Mouse (Mus musculus) CH12.LX (cell line): ENCODE measurements around the gene Olfr645. TPM values are rescaled to one million over a fixed set of nuclear protein-coding genes. Genes with fewer than 3 reads are reported as not detected.
A peak's percentile ranks its signal among the peaks of the same experiment; 100 is the strongest.

Experiments used
- DNase-seq: peaks from one replicate; pipeline ENCODE4 v3.0.0-alpha.2; 2013; ENCODE audit errors: extremely low read depth
- H3K27ac ChIP-seq: 2 replicates; pipeline ENCODE4 v1.5.1; 2012; ENCODE audit warnings: low read depth, mild to moderate bottlenecking, control low read depth, moderate library complexity; ENCODE audit not compliant: insufficient read depth
- H3K27me3 ChIP-seq: replicated peaks from 2 replicates; pipeline ENCODE3; 2012; ENCODE audit warnings: inconsistent platforms
- H3K36me3 ChIP-seq, 2 experiments: replicated peaks in 1 of 2; 2 replicates each; pipeline versions ENCODE3 to v1.6.1; 2012; ENCODE audit warnings: inconsistent platforms in 1 of 2, low read length in 1 of 2, mild to moderate bottlenecking in 1 of 2, mixed read lengths in 1 of 2, moderate library complexity in 1 of 2; ENCODE audit not compliant: control insufficient read depth in 1 of 2, insufficient read depth in 1 of 2
- H3K4me1 ChIP-seq, 2 experiments: 2 replicates each; pipeline ENCODE4 v1.6.1; 2012; ENCODE audit warnings: inconsistent platforms in 1 of 2, moderate library complexity in 1 of 2; ENCODE audit not compliant: insufficient read depth in 2 of 2, control insufficient read depth in 1 of 2
- H3K4me2 ChIP-seq: 2 replicates; pipeline ENCODE4 v1.6.1; 2012; ENCODE audit warnings: low read depth, mild to moderate bottlenecking, control low read depth; ENCODE audit not compliant: poor library complexity, insufficient read depth, severe bottlenecking
- H3K4me3 ChIP-seq, 3 experiments: fragments of 150-350 bp in 1 of 3; sonication (generic) in 1 of 3; replicated peaks in 1 of 3; 2 replicates each; pipeline versions ENCODE3 to v1.5.1; 2011 to 2012; ENCODE audit warnings: low read depth in 2 of 3, low read length in 2 of 3, mild to moderate bottlenecking in 2 of 3, moderate library complexity in 2 of 3, control low read depth in 1 of 3, improper control_type of control experiment in 1 of 3, inconsistent platforms in 1 of 3, mixed read lengths in 1 of 3; ENCODE audit not compliant: poor library complexity in 1 of 3
- H3K79me2 ChIP-seq: replicated peaks from 2 replicates; pipeline ENCODE4 v1.6.1; 2012; ENCODE audit warnings: mild to moderate bottlenecking, moderate library complexity; ENCODE audit not compliant: control insufficient read depth, poor library complexity, insufficient read depth, severe bottlenecking; ENCODE audit errors: extremely low read depth
- H3K9ac ChIP-seq: 2 replicates; pipeline ENCODE4 v1.6.1; 2012; ENCODE audit warnings: low read depth, mild to moderate bottlenecking, control low read depth, moderate library complexity; ENCODE audit not compliant: insufficient read depth
- H3K9me3 ChIP-seq: replicated peaks from 2 replicates; pipeline ENCODE3; 2012; ENCODE audit warnings: low read length, inconsistent platforms, mixed read lengths
- BHLHE40 ChIP-seq: IDR thresholded peaks from 2 replicates; pipeline ENCODE4 v1.6.1; 2011; ENCODE audit warnings: mild to moderate bottlenecking, low read depth, low read length, improper control_type of control experiment
- CHD2 ChIP-seq: IDR thresholded peaks from 2 replicates; pipeline ENCODE4 v1.6.1; 2011; ENCODE audit warnings: low read length, improper control_type of control experiment
- CTCF ChIP-seq, 2 experiments: IDR thresholded peaks in 1 of 2; conservative IDR thresholded peaks in 1 of 2; 2 replicates each; pipeline ENCODE4 v1.5.1; 2011 to 2012; ENCODE audit warnings: low read depth in 2 of 2, low read length in 2 of 2, improper control_type of control experiment in 1 of 2, inconsistent platforms in 1 of 2, mild to moderate bottlenecking in 1 of 2, moderate library complexity in 1 of 2
- E2F4 ChIP-seq: IDR thresholded peaks from 2 replicates; pipeline ENCODE4 v1.6.1; 2011; ENCODE audit warnings: low read depth, low read length, improper control_type of control experiment; ENCODE audit not compliant: insufficient replicate concordance
- ELF1 ChIP-seq: IDR thresholded peaks from 2 replicates; pipeline ENCODE4 v1.6.1; 2014; ENCODE audit warnings: low read depth, mild to moderate bottlenecking, inconsistent platforms, low read length, improper control_type of control experiment
- EP300 ChIP-seq: IDR thresholded peaks from 2 replicates; pipeline ENCODE4 v1.6.1; 2011; ENCODE audit warnings: low read length, improper control_type of control experiment
- ETS1 ChIP-seq: conservative IDR thresholded peaks from 2 replicates; pipeline ENCODE4 v1.6.1; 2012; ENCODE audit warnings: low read depth, mild to moderate bottlenecking, inconsistent platforms, low read length, improper control_type of control experiment, moderate library complexity
- HCFC1 ChIP-seq: IDR thresholded peaks from 2 replicates; pipeline ENCODE4 v1.6.1; 2012; ENCODE audit warnings: low read depth, mild to moderate bottlenecking, inconsistent platforms, low read length, improper control_type of control experiment
- JUN ChIP-seq: IDR thresholded peaks from 2 replicates; pipeline ENCODE4 v1.6.1; 2011; ENCODE audit warnings: low read depth, mild to moderate bottlenecking, low read length, improper control_type of control experiment, moderate library complexity; ENCODE audit not compliant: insufficient read depth
- JUND ChIP-seq: conservative IDR thresholded peaks from 2 replicates; pipeline ENCODE4 v1.6.1; 2011; ENCODE audit warnings: low read depth, low read length, improper control_type of control experiment
- KAT2A ChIP-seq: IDR thresholded peaks from 2 replicates; pipeline ENCODE4 v1.6.1; 2012; ENCODE audit warnings: low read length, improper control_type of control experiment, inconsistent platforms; ENCODE audit not compliant: insufficient replicate concordance
- MAFK ChIP-seq: IDR thresholded peaks from 2 replicates; pipeline ENCODE4 v1.6.1; 2011; ENCODE audit warnings: low read length, improper control_type of control experiment; ENCODE audit not compliant: insufficient replicate concordance
- MAZ ChIP-seq: IDR thresholded peaks from 2 replicates; pipeline ENCODE4 v1.6.1; 2012; ENCODE audit warnings: low read depth, mild to moderate bottlenecking, inconsistent platforms, low read length, improper control_type of control experiment, moderate library complexity
- MEF2A ChIP-seq: IDR thresholded peaks from 2 replicates; pipeline ENCODE4 v1.6.1; 2014; ENCODE audit warnings: low read depth, mild to moderate bottlenecking, inconsistent platforms, low read length, improper control_type of control experiment, borderline replicate concordance
- PAX5 ChIP-seq: IDR thresholded peaks from 2 replicates; pipeline ENCODE4 v1.6.1; 2012; ENCODE audit warnings: low read length, inconsistent platforms, mixed read lengths
- POLR2A ChIP-seq: IDR thresholded peaks from 2 replicates; pipeline ENCODE4 v1.6.1; 2011; ENCODE audit warnings: low read depth, mild to moderate bottlenecking, improper control_type of control experiment, low read length
- RCOR1 ChIP-seq: conservative IDR thresholded peaks from 2 replicates; pipeline ENCODE4 v1.6.1; 2012; ENCODE audit warnings: low read depth, mild to moderate bottlenecking, inconsistent platforms, low read length, improper control_type of control experiment
- TBP ChIP-seq: conservative IDR thresholded peaks from 2 replicates; pipeline ENCODE4 v1.6.1; 2011; ENCODE audit warnings: low read depth, low read length, improper control_type of control experiment
- UBTF ChIP-seq: IDR thresholded peaks from 2 replicates; pipeline ENCODE4 v1.6.1; 2012; ENCODE audit warnings: low read depth, mild to moderate bottlenecking, inconsistent platforms, low read length, improper control_type of control experiment, moderate library complexity
- USF1 ChIP-seq: IDR thresholded peaks from 2 replicates; pipeline ENCODE4 v1.6.1; 2014; ENCODE audit warnings: low read depth, mild to moderate bottlenecking, inconsistent platforms, low read length, improper control_type of control experiment
- USF2 ChIP-seq: conservative IDR thresholded peaks from 2 replicates; pipeline ENCODE4 v1.6.1; 2011; ENCODE audit warnings: low read depth, low read length, improper control_type of control experiment
- ZC3H11A ChIP-seq: IDR thresholded peaks from 2 replicates; pipeline ENCODE4 v1.6.1; 2012; ENCODE audit warnings: low read depth, mild to moderate bottlenecking, inconsistent platforms, low read length, improper control_type of control experiment
- ZKSCAN1 ChIP-seq: IDR thresholded peaks from 2 replicates; pipeline ENCODE4 v1.6.1; 2012; ENCODE audit warnings: low read depth, inconsistent platforms, low read length, improper control_type of control experiment, borderline replicate concordance
- ZMIZ1 ChIP-seq: IDR thresholded peaks from 2 replicates; pipeline ENCODE4 v1.6.1; 2012; ENCODE audit warnings: low read depth, mild to moderate bottlenecking, inconsistent platforms, low read length, improper control_type of control experiment
- ZNF384 ChIP-seq: IDR thresholded peaks from 2 replicates; pipeline ENCODE4 v1.6.1; 2012; ENCODE audit warnings: low read depth, low read length, improper control_type of control experiment, inconsistent platforms
- dilution Hi-C: fragments of 300-500 bp; cut with MboI; formaldehyde crosslinking; loops from 2 replicates; pipeline ENCODE4 v1.14.3; 2020; ENCODE audit warnings: low sequenced_read_pairs; ENCODE audit not compliant: extremely low pct_unique_long_range_greater_than_20kb, extremely low pct_ligation_motif_present
- in situ Hi-C: fragments of 300-500 bp; cut with MboI; formaldehyde crosslinking; loops from 3 replicates; pipeline ENCODE4 v1.14.3; 2019; ENCODE audit warnings: low sequenced_read_pairs, low pct_ligation_motif_present, low pct_unique_long_range_greater_than_20kb, mixed read lengths
- polyA plus RNA-seq: library from polyadenylated mRNA; unstranded; fragments of >175 nt; gene quantifications from 2 replicates; pipeline ENCODE4 v1.2.1, GENCODE M21; 2012; ENCODE audit warnings: low read depth; ENCODE audit not compliant: insufficient read length
- total RNA-seq, 2 experiments: library from RNA; depleted of rRNA; stranded (reverse); fragments of 300-350 nt in 1 of 2; fragments of >200 nt in 1 of 2; gene quantifications; 2 replicates each; pipeline ENCODE4 v1.2.3; 2012 to 2014

The Olfr645 gene
- total and polyA plus RNA-seq, 3 experiments = not detected

- Histone ChIP-seq H3K4me3 (no peak overlapping the region), H3K27me3 (no peaks in the 10 kb centered on the region), H3K4me2 (no peak overlapping the region), H3K27ac (no peak overlapping the region), H3K79me2 (no peaks in the 10 kb centered on the region), H3K9ac (no peak overlapping the region), H3K9me3 (no peaks in the 10 kb centered on the region), H3K4me1 (no peaks in the 10 kb centered on the region), H3K36me3 (no peaks in the 10 kb centered on the region)
- TF ChIP-seq ZKSCAN1 = no peak
- 0 out of 2 replicates have a peak, but pooled peaks have one; percentile 23 for TF ChIP-seq MAFK
- TF ChIP-seq ZNF384 = no peak
- no peak for TF ChIP-seq UBTF
- no peak for TF ChIP-seq RCOR1
- in situ Hi-C loops (no loop called here), dilution Hi-C loops (no loop called here)
- no peak for DNase-seq
Measured at GRCm38 (mm10) chr7:104103913-104104756, 18.9 kb upstream of the Olfr645 start.

GRCm38 (mm10) chr7:104071769-104072168, 13.5 kb downstream of the Olfr645 start, which contains the start of gene Olfr644:
Gene Olfr644, minus strand, starts transcription at chr7:104071869.
- H3K9ac ChIP-seq = no peak within 1 kb of the TSS
- in situ Hi-C loops (no loop called here), dilution Hi-C loops (no loop called here)
- H3K36me3 ChIP-seq = no peaks in the 10 kb centered on the region
- no peaks in the 10 kb centered on the region for H3K79me2 ChIP-seq
- H3K4me3 ChIP-seq = no peak within 1 kb of the TSS
- no peak within 1 kb of the TSS for H3K27ac ChIP-seq
- TF ChIP-seq USF1 (no peak), USF2 (no peak), EP300 (no peak), CHD2 (no peak), KAT2A (no peak), POLR2A (no peak)
- peaks cover 0 to 6% of the 10 kb centered on the region in 2 experiments; a peak in 2 of 4 replicates for H3K4me1 ChIP-seq
- DNase-seq = peak; percentile 6
- H3K4me2 ChIP-seq = no peak within 1 kb of the TSS
- no peaks in the 10 kb centered on the region for H3K27me3 ChIP-seq
- H3K9me3 ChIP-seq = no peaks in the 10 kb centered on the region

- Histone ChIP-seq H3K4me1 (no peaks in the 10 kb centered on the region), H3K79me2 (no peaks in the 10 kb centered on the region), H3K36me3 (no peaks in the 10 kb centered on the region), H3K4me2 (no peak within 1 kb of the TSS), H3K27ac (no peak within 1 kb of the TSS), H3K9me3 (no peaks in the 10 kb centered on the region), H3K9ac (no peak within 1 kb of the TSS), H3K27me3 (no peaks in the 10 kb centered on the region), H3K4me3 (no peak within 1 kb of the TSS)
- in situ Hi-C loops = no loop called here
- DNase-seq = no peak
- dilution Hi-C loops = no loop called here
- no peak for TF ChIP-seq CTCF (conservative IDR thresholded peaks at IDR 0.05 in 1 of 2, IDR thresholded peaks at IDR 0.05 in 1 of 2; ENCODE audit: low read depth in 2 of 2, low read length in 2 of 2)
- TF ChIP-seq HCFC1 = no peak
- TF ChIP-seq TBP = no peak
- no peak for TF ChIP-seq UBTF
- no peak for TF ChIP-seq CHD2
- no peak for TF ChIP-seq E2F4
- no peak for TF ChIP-seq ELF1
- no peak for TF ChIP-seq JUND
- no peak for TF ChIP-seq PAX5
- no peak for TF ChIP-seq KAT2A
- no peak for TF ChIP-seq JUN
- no peak for TF ChIP-seq ETS1
- TF ChIP-seq BHLHE40 = no peak
- no peak for TF ChIP-seq ZMIZ1
- no peak for TF ChIP-seq ZC3H11A
- no peak for TF ChIP-seq MAZ
- no peak for TF ChIP-seq MEF2A
- no peak for TF ChIP-seq ZNF384
Measured at GRCm38 (mm10) chr7:104061345-104061744, 23.9 kb downstream of the Olfr645 start, which contains the start of gene 4930516K23Rik. Gene 4930516K23Rik, minus strand, starts transcription at chr7:104061445.
